Mouse (Mus musculus): ENCODE data around the gene Gm49405.

DNA sequence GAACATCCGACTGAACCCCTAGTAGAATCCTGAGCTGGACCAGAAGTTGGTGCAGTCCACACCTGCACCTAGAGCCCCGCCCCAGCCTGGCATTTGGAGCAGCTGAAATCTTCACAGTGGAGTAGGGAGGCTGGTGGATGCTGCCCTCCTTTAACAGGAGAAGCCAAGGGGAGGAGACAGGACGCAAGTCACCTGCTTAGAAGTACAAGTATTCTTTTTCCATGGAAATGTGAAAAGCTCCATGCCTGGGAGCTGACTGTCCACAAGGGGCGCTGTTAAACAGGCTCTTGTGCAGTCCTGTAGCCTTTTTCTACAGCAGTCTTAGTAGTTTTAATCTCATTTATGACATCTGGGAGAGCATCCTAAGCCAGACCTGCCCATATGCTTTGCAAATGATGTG is 11.7 kb upstream of the Gm49405 start:
- TF ChIP-seq CTCF (IDR thresholded peaks at IDR 0.05; ENCODE audit: low read depth, low read length), result peak; percentile 32
- TF ChIP-seq POLR2A (IDR thresholded peaks at IDR 0.05; ENCODE audit: insufficient read depth, low read length), result no peak

All from ES-Bruce4 (cell line).